Mouse (Mus musculus) kidney, embryonic 14.5 days (tissue): ENCODE results near the gene Rapgef1. TPM values are rescaled to one million over a fixed set of nuclear protein-coding genes. Genes with fewer than 3 reads are reported as not detected.
"Not testable (repeated sequence)": the region's sequence is repeated elsewhere in the genome, so short reads cannot be mapped to it uniquely, and the experiment has no call there.

Experiments
- ATAC-seq: fragments of 200-750 bp; cut with Nextera tagmentation; 2 replicates; pipeline ENCODE4 v1.8.0; 2017; ENCODE audit warnings: moderate number of reproducible peaks, mild to moderate bottlenecking, moderate TSS enrichment, moderate library complexity; ENCODE audit not compliant: low FRiP score, low TSS enrichment
- H3K27ac ChIP-seq: fragments of 300-500 bp; sonication (generic); 2 replicates; pipeline ENCODE4 v1.5.1; 2014; ENCODE audit warnings: low read depth, mild to moderate bottlenecking, low read length, moderate library complexity, mixed read lengths
- H3K27me3 ChIP-seq: fragments of 300-500 bp; sonication (generic); 2 replicates; pipeline ENCODE4 v1.6.1; 2014; ENCODE audit warnings: mild to moderate bottlenecking, low read length; ENCODE audit not compliant: control insufficient read depth, insufficient read depth
- H3K36me3 ChIP-seq: fragments of 300-500 bp; sonication (generic); 2 replicates; pipeline ENCODE4 v1.6.1; 2014; ENCODE audit warnings: low read length, mixed read lengths; ENCODE audit not compliant: control insufficient read depth, insufficient read depth
- H3K4me1 ChIP-seq: fragments of 300-500 bp; sonication (generic); 2 replicates; pipeline ENCODE4 v1.6.1; 2014; ENCODE audit warnings: low read length, mixed read lengths; ENCODE audit not compliant: control insufficient read depth, insufficient read depth
- H3K4me2 ChIP-seq: fragments of 300-500 bp; sonication (generic); replicated peaks from 2 replicates; pipeline ENCODE4 v1.6.1; 2014; ENCODE audit warnings: low read depth, mild to moderate bottlenecking, low read length
- H3K4me3 ChIP-seq: fragments of 300-500 bp; sonication (generic); 2 replicates; pipeline ENCODE4 v1.5.1; 2014; ENCODE audit warnings: mild to moderate bottlenecking, low read length
- H3K9ac ChIP-seq: fragments of 300-500 bp; sonication (generic); 2 replicates; pipeline ENCODE4 v1.6.1; 2014; ENCODE audit warnings: low read depth, mild to moderate bottlenecking, low read length, moderate library complexity
- H3K9me3 ChIP-seq: fragments of 300-500 bp; sonication (generic); 2 replicates; pipeline ENCODE4 v1.6.1; 2016; ENCODE audit warnings: low read length; ENCODE audit not compliant: control insufficient read depth
- WGBS: fragments of 180-500 bp; shearing (Covaris S2); extraction: QIAGEN DNeasy Blood & Tissue Kit; methylation state at CpG from one replicate; pipeline ENCODE4 v1.1.7; 2014; 5-methylcytosine and 5-hydroxymethylcytosine counted together
- polyA plus RNA-seq: library from polyadenylated mRNA; unstranded; fragments of >200 nt; fragmentation: Nextera tagmentation; extraction: Ambion mirVana; gene quantifications from 2 replicates; pipeline ENCODE4 v1.2.1, GENCODE M21; 2014

Gene Rapgef1
- polyA plus RNA-seq, 1 experiment from 2014 or later, result 16.6 TPM

- peaks cover 8% of the 10 kb centered on the region for H3K4me1 ChIP-seq
- no peak overlapping the region for H3K4me3 ChIP-seq
- 76% methylated on average over 5 of the region's 5 CpGs for WGBS
- no peaks in the 10 kb centered on the region for H3K27me3 ChIP-seq
- H3K27ac ChIP-seq, result no peak overlapping the region
- no peak overlapping the region for H3K4me2 ChIP-seq
- no peak overlapping the region for H3K9ac ChIP-seq
- H3K9me3 ChIP-seq, result no peaks in the 10 kb centered on the region
- ATAC-seq, result no peak
- H3K36me3 ChIP-seq, result no peaks in the 10 kb centered on the region
Observed at GRCm38 (mm10) chr2:29628186-29628585, 8.7 kb downstream of the Rapgef1 start.

- WGBS, result 82% methylated on average over 5 of the region's 5 CpGs
- H3K9me3 ChIP-seq, result no peaks in the 10 kb centered on the region
- no peak overlapping the region for H3K9ac ChIP-seq
- H3K4me1 ChIP-seq, result peaks cover 14% of the 10 kb centered on the region
- H3K4me3 ChIP-seq, result no peak overlapping the region
- H3K4me2 ChIP-seq, result no peak overlapping the region
- no peak overlapping the region for H3K27ac ChIP-seq
- ATAC-seq, result no peak
- H3K36me3 ChIP-seq, result no peaks in the 10 kb centered on the region
- H3K27me3 ChIP-seq, result no peaks in the 10 kb centered on the region
Observed at GRCm38 (mm10) chr2:29628763-29629181, 9.3 kb downstream of the Rapgef1 start.

GRCm38 (mm10) chr2:29629311-29629710, 9.8 kb downstream of the Rapgef1 start:
- Histone ChIP-seq H3K4me2 (no peak overlapping the region), H3K4me1 (peaks cover 14% of the 10 kb centered on the region), H3K27ac (no peak overlapping the region), H3K27me3 (no peaks in the 10 kb centered on the region), H3K9me3 (no peaks in the 10 kb centered on the region), H3K9ac (no peak overlapping the region), H3K36me3 (no peaks in the 10 kb centered on the region), H3K4me3 (no peak overlapping the region)
- 69% methylated on average over 2 of the region's 2 CpGs for WGBS
- ATAC-seq, result no peak

GRCm38 (mm10) chr2:29630141-29630771, 10.7 kb downstream of the Rapgef1 start:
- H3K27ac ChIP-seq, result no peak overlapping the region
- H3K9ac ChIP-seq, result no peak overlapping the region
- no peak overlapping the region for H3K4me3 ChIP-seq
- H3K4me2 ChIP-seq, result no peak overlapping the region
- no peak for ATAC-seq
- 84% methylated on average over 10 of the region's 10 CpGs for WGBS
- H3K27me3 ChIP-seq, result no peaks in the 10 kb centered on the region
- no peaks in the 10 kb centered on the region for H3K9me3 ChIP-seq
- no peaks in the 10 kb centered on the region for H3K36me3 ChIP-seq
- peaks cover 14% of the 10 kb centered on the region for H3K4me1 ChIP-seq

GRCm38 (mm10) chr2:29631020-29631419, 11.5 kb downstream of the Rapgef1 start:
- no peaks in the 10 kb centered on the region for H3K36me3 ChIP-seq
- no peaks in the 10 kb centered on the region for H3K9me3 ChIP-seq
- H3K4me1 ChIP-seq, result peaks cover 14% of the 10 kb centered on the region
- no peak overlapping the region for H3K27ac ChIP-seq
- H3K4me2 ChIP-seq, result no peak overlapping the region
- no peak overlapping the region for H3K9ac ChIP-seq
- no peak overlapping the region for H3K4me3 ChIP-seq
- ATAC-seq, result no peak
- no peaks in the 10 kb centered on the region for H3K27me3 ChIP-seq

GRCm38 (mm10) chr2:29631564-29632167, 12.1 kb downstream of the Rapgef1 start:
- H3K36me3 ChIP-seq, H3K27ac ChIP-seq, H3K4me2 ChIP-seq, H3K9me3 ChIP-seq, H3K27me3 ChIP-seq, H3K4me3 ChIP-seq, ATAC-seq, H3K9ac ChIP-seq: not testable (repeated sequence)
- H3K4me1 ChIP-seq, result peaks cover 14% of the 10 kb centered on the region
- WGBS, result 92% methylated on average over 12 of the region's 12 CpGs

GRCm38 (mm10) chr2:29632168-29632662, 12.7 kb downstream of the Rapgef1 start:
- no peak overlapping the region for H3K9ac ChIP-seq
- no peaks in the 10 kb centered on the region for H3K27me3 ChIP-seq
- WGBS, result 84% methylated on average over 3 of the region's 3 CpGs
- no peak for ATAC-seq
- H3K27ac ChIP-seq, result no peak overlapping the region
- H3K9me3 ChIP-seq, result no peaks in the 10 kb centered on the region
- no peak overlapping the region for H3K4me3 ChIP-seq
- no peaks in the 10 kb centered on the region for H3K36me3 ChIP-seq
- H3K4me2 ChIP-seq, result no peak overlapping the region
- H3K4me1 ChIP-seq, result peaks cover 14% of the 10 kb centered on the region

GRCm38 (mm10) chr2:29633101-29633554, 13.6 kb downstream of the Rapgef1 start:
- Histone ChIP-seq H3K9ac (no peak overlapping the region), H3K36me3 (no peaks in the 10 kb centered on the region), H3K4me1 (peaks cover 14% of the 10 kb centered on the region), H3K4me3 (no peak overlapping the region), H3K4me2 (no peak overlapping the region), H3K27me3 (no peaks in the 10 kb centered on the region), H3K27ac (peak overlapping the region; percentile 19; the same call in 1 of the 2 replicates), H3K9me3 (no peaks in the 10 kb centered on the region)
- peak; percentile 73 for ATAC-seq
- 34% methylated on average over 6 of the region's 6 CpGs for WGBS

- no peak overlapping the region for H3K4me3 ChIP-seq
- no peak for ATAC-seq
- no peaks in the 10 kb centered on the region for H3K9me3 ChIP-seq
- no peaks in the 10 kb centered on the region for H3K27me3 ChIP-seq
- H3K9ac ChIP-seq, result no peak overlapping the region
- H3K27ac ChIP-seq, result peak overlapping the region; percentile 19; the same call in 1 of the 2 replicates
- H3K36me3 ChIP-seq, result no peaks in the 10 kb centered on the region
- no peak overlapping the region for H3K4me2 ChIP-seq
- 86% methylated on average over 3 of the region's 3 CpGs for WGBS
- H3K4me1 ChIP-seq, result peaks cover 14% of the 10 kb centered on the region
Observed at GRCm38 (mm10) chr2:29633782-29634181, 14.3 kb downstream of the Rapgef1 start.
